Mouse (Mus musculus) midbrain, embryonic 12.5 days (tissue): ENCODE measurements around the gene Cecr2. TPM values are rescaled to one million over a fixed set of nuclear protein-coding genes. Genes with fewer than 3 reads are reported as not detected.
"Not testable (repeated sequence)": the region's sequence is repeated elsewhere in the genome, so short reads cannot be mapped to it uniquely, and the experiment has no call there.

ENCODE experiments used
- ATAC-seq: fragments of 200-750 bp; cut with Nextera tagmentation; 2 replicates; pipeline ENCODE4 v1.8.0; 2017; ENCODE audit warnings: low read depth, moderate TSS enrichment, moderate library complexity; ENCODE audit not compliant: low FRiP score
- H3K27ac ChIP-seq: fragments of 300-500 bp; sonication (generic); replicated peaks from 2 replicates; pipeline ENCODE4 v1.5.1; 2016; ENCODE audit warnings: mild to moderate bottlenecking
- H3K27me3 ChIP-seq: fragments of 300-500 bp; sonication (generic); 2 replicates; pipeline ENCODE4 v1.6.1; 2016; ENCODE audit warnings: mild to moderate bottlenecking
- H3K36me3 ChIP-seq: fragments of 300-500 bp; sonication (generic); 2 replicates; pipeline ENCODE4 v1.6.1; 2016
- H3K4me1 ChIP-seq: fragments of 300-500 bp; sonication (generic); 2 replicates; pipeline ENCODE4 v1.6.1; 2016
- H3K4me2 ChIP-seq: fragments of 300-500 bp; sonication (generic); replicated peaks from 2 replicates; pipeline ENCODE4 v1.6.1; 2016; ENCODE audit warnings: mild to moderate bottlenecking, moderate library complexity
- H3K4me3 ChIP-seq: fragments of 300-500 bp; sonication (generic); 2 replicates; pipeline ENCODE4 v1.5.1; 2016; ENCODE audit warnings: mild to moderate bottlenecking
- H3K9ac ChIP-seq: fragments of 300-500 bp; sonication (generic); replicated peaks from 2 replicates; pipeline ENCODE4 v1.6.1; 2016; ENCODE audit warnings: mild to moderate bottlenecking, moderate library complexity
- H3K9me3 ChIP-seq: fragments of 300-500 bp; sonication (generic); 2 replicates; pipeline ENCODE4 v1.6.1; 2016; ENCODE audit warnings: mild to moderate bottlenecking
- WGBS: fragments of 180-500 bp; shearing (Covaris S2); methylation state at CpG from one replicate; pipeline ENCODE4 v1.1.7; 2016; 5-methylcytosine and 5-hydroxymethylcytosine counted together
- microRNA-seq: library from miRNA; unstranded; fragments of <30 nt; microRNA quantifications from one replicate; pipeline ENCODE4, GENCODE M21; 2017
- polyA plus RNA-seq: library from polyadenylated mRNA; unstranded; fragments of >200 nt; fragmentation: Nextera tagmentation; extraction: Ambion mirVana; gene quantifications from 2 replicates; pipeline ENCODE4 v1.2.1, GENCODE M21; 2016

The Cecr2 gene
- polyA plus RNA-seq, 1 experiment from 2014 or later = 13.6 TPM

- 95% methylated on average over 4 of the region's 4 CpGs for WGBS
- H3K36me3 ChIP-seq = peaks cover 99% of the 10 kb centered on the region
- no peak for ATAC-seq
Measured at GRCm38 (mm10) chr6:120799581-120800041, 133.4 kb downstream of the Cecr2 start.

GRCm38 (mm10) chr6:120806999-120807737 lies 141.0 kb downstream of the Cecr2 start:
- H3K4me1 ChIP-seq = no peaks in the 10 kb centered on the region
- no peaks in the 10 kb centered on the region for H3K9me3 ChIP-seq
- H3K27me3 ChIP-seq = no peaks in the 10 kb centered on the region
- no peak overlapping the region for H3K9ac ChIP-seq
- no peak overlapping the region for H3K4me2 ChIP-seq
- no peak overlapping the region for H3K27ac ChIP-seq
- 90% methylated on average over 5 of the region's 5 CpGs for WGBS
- H3K4me3 ChIP-seq = no peak overlapping the region
- no peak for ATAC-seq
- H3K36me3 ChIP-seq = peaks cover 95% of the 10 kb centered on the region

More at GRCm38 (mm10) chr6:120799581-120800041, 133.4 kb downstream of the Cecr2 start:
- Histone ChIP-seq H3K9me3 (no peaks in the 10 kb centered on the region), H3K4me2 (no peak overlapping the region), H3K27ac (no peak overlapping the region), H3K4me1 (no peaks in the 10 kb centered on the region), H3K9ac (no peak overlapping the region), H3K27me3 (no peaks in the 10 kb centered on the region), H3K4me3 (no peak overlapping the region)

GRCm38 (mm10) chr6:120807738-120808081 lies 141.5 kb downstream of the Cecr2 start:
- Histone ChIP-seq H3K4me1 (no peaks in the 10 kb centered on the region), H3K4me3 (no peak overlapping the region), H3K27ac (no peak overlapping the region), H3K9me3 (no peaks in the 10 kb centered on the region), H3K4me2 (no peak overlapping the region), H3K9ac (no peak overlapping the region), H3K27me3 (no peaks in the 10 kb centered on the region), H3K36me3 (peaks cover 90% of the 10 kb centered on the region)
- WGBS = 93% methylated on average over 4 of the region's 4 CpGs
- ATAC-seq = no peak

- H3K4me1 ChIP-seq, H3K27me3 ChIP-seq, H3K9me3 ChIP-seq, H3K27ac ChIP-seq, H3K4me2 ChIP-seq, ATAC-seq, H3K4me3 ChIP-seq, H3K9ac ChIP-seq: not testable (repeated sequence)
- 99% methylated on average over 7 of the region's 10 CpGs for WGBS
- peaks cover 49% of the 10 kb centered on the region for H3K36me3 ChIP-seq
Measured at GRCm38 (mm10) chr6:120811999-120812398, 145.8 kb downstream of the Cecr2 start.

- Histone ChIP-seq H3K27ac (no peak overlapping the region), H3K27me3 (no peaks in the 10 kb centered on the region), H3K36me3 (peaks cover 23% of the 10 kb centered on the region), H3K4me2 (no peak overlapping the region), H3K9ac (no peak overlapping the region), H3K4me1 (peaks cover 11% of the 10 kb centered on the region), H3K4me3 (no peak overlapping the region), H3K9me3 (no peaks in the 10 kb centered on the region)
- 96% methylated on average over 2 of the region's 2 CpGs for WGBS
- ATAC-seq = no peak
Measured at GRCm38 (mm10) chr6:120819294-120819693, 153.1 kb downstream of the Cecr2 start.

- no peaks in the 10 kb centered on the region for H3K27me3 ChIP-seq
- ATAC-seq = no peak
- H3K9me3 ChIP-seq = no peaks in the 10 kb centered on the region
- H3K36me3 ChIP-seq = peaks cover 23% of the 10 kb centered on the region
- H3K9ac ChIP-seq = no peak overlapping the region
- no peak overlapping the region for H3K4me3 ChIP-seq
- WGBS = 92% methylated on average over 5 of the region's 5 CpGs
- peaks cover 11% of the 10 kb centered on the region for H3K4me1 ChIP-seq
- no peak overlapping the region for H3K4me2 ChIP-seq
- H3K27ac ChIP-seq = no peak overlapping the region
Measured at GRCm38 (mm10) chr6:120820144-120820543, 154.0 kb downstream of the Cecr2 start.

Small RNA genes lying within 50 kb of the gene (microRNA-seq; reads per million reads assigned to microRNA genes)
- not detected for gene Gm25193

Other genes with a start within 250 kb of the Cecr2 start
- gene Il17ra, start 203.1 kb upstream of the Cecr2 start, polyA plus RNA-seq = 3.6 and 3.8 TPM in 2 replicates
- 2.5 and 3.0 TPM in 2 replicates for gene Tmem121b, start 172.6 kb upstream of the Cecr2 start, polyA plus RNA-seq
- 19.0 and 19.4 TPM in 2 replicates for gene Hdhd5, start 135.1 kb upstream of the Cecr2 start, polyA plus RNA-seq
- 1.4 and 1.9 TPM in 2 replicates for gene Slc25a18, start 107.2 kb downstream of the Cecr2 start, polyA plus RNA-seq
- 164 and 166 TPM in 2 replicates for gene Atp6v1e1, start 156.4 kb downstream of the Cecr2 start, polyA plus RNA-seq
- gene Bcl2l13, start 169.8 kb downstream of the Cecr2 start, polyA plus RNA-seq = 45.7 and 47.3 TPM in 2 replicates